Mouse (Mus musculus) liver, postnatal 0 days (tissue): ENCODE measurements around the gene Il12a. TPM values are rescaled to one million over a fixed set of nuclear protein-coding genes. Genes with fewer than 3 reads are reported as not detected.

Experiments used
- ATAC-seq: fragments of 200-750 bp; cut with Nextera tagmentation; 2 replicates; pipeline ENCODE4 v1.8.0; 2017; ENCODE audit warnings: mild to moderate bottlenecking, moderate library complexity
- DNase-seq: peaks from one replicate; pipeline ENCODE4 v3.0.0-alpha.2; 2016
- H3K27ac ChIP-seq: fragments of 300-500 bp; sonication (generic); 2 replicates; pipeline ENCODE4 v1.5.1; 2014; ENCODE audit warnings: antibody characterized with exemption, moderate library complexity, mild to moderate bottlenecking, low read depth
- H3K27me3 ChIP-seq: fragments of 300-500 bp; sonication (generic); 2 replicates; pipeline ENCODE4 v1.6.1; 2014; ENCODE audit warnings: low read length, control low read depth, mixed read lengths; ENCODE audit not compliant: insufficient read depth
- H3K36me3 ChIP-seq: fragments of 300-500 bp; sonication (generic); replicated peaks from 2 replicates; pipeline ENCODE4 v1.6.1; 2014; ENCODE audit warnings: mild to moderate bottlenecking, control low read depth, low read length, moderate library complexity, mixed read lengths; ENCODE audit not compliant: insufficient read depth
- H3K4me1 ChIP-seq: fragments of 300-500 bp; sonication (generic); 2 replicates; pipeline ENCODE4 v1.6.1; 2014; ENCODE audit warnings: antibody characterized with exemption, mild to moderate bottlenecking, control low read depth; ENCODE audit not compliant: insufficient read depth
- H3K4me2 ChIP-seq: fragments of 300-500 bp; sonication (generic); 2 replicates; pipeline ENCODE4 v1.6.1; 2014; ENCODE audit warnings: low read depth, mild to moderate bottlenecking, low read length, moderate library complexity, mixed read lengths
- H3K4me3 ChIP-seq: fragments of 300-500 bp; sonication (generic); 2 replicates; pipeline ENCODE4 v1.5.1; 2014; ENCODE audit warnings: low read depth, low read length
- H3K9ac ChIP-seq: fragments of 300-500 bp; sonication (generic); replicated peaks from 2 replicates; pipeline ENCODE4 v1.6.1; 2014; ENCODE audit warnings: mild to moderate bottlenecking, moderate library complexity
- H3K9me3 ChIP-seq: fragments of 300-500 bp; sonication (generic); 2 replicates; pipeline ENCODE4 v1.6.1; 2016; ENCODE audit warnings: mild to moderate bottlenecking, control low read depth, low read length, mixed read lengths
- CTCF ChIP-seq: sonication (generic); IDR thresholded peaks from 2 replicates; pipeline ENCODE4 v1.5.1; 2016; ENCODE audit warnings: antibody characterized with exemption, low read depth
- EP300 ChIP-seq: IDR thresholded peaks from 2 replicates; pipeline ENCODE4 v1.6.1; 2016; ENCODE audit warnings: antibody characterized with exemption, low read depth, mild to moderate bottlenecking
- WGBS: fragments of 180-500 bp; shearing (Covaris S2); extraction: QIAGEN DNeasy Blood & Tissue Kit; methylation state at CpG from one replicate; pipeline ENCODE4 v1.1.7; 2014; ENCODE audit not compliant: insufficient replicate concordance; 5-methylcytosine and 5-hydroxymethylcytosine counted together
- polyA plus RNA-seq: library from polyadenylated mRNA; unstranded; fragments of >200 nt; fragmentation: Nextera tagmentation; extraction: Ambion mirVana; gene quantifications from 2 replicates; pipeline ENCODE4 v1.2.1, GENCODE M21; 2015

The Il12a gene
- polyA plus RNA-seq, 1 experiment from 2014 or later: 3.2 TPM

- Histone ChIP-seq H3K36me3 (no peaks in the 10 kb centered on the region), H3K4me2 (peak overlapping the region; percentile 61), H3K9ac (peak overlapping the region; percentile 59), H3K27me3 (no peaks in the 10 kb centered on the region), H3K4me1 (peaks cover 7% of the 10 kb centered on the region; the same call in 1 of the 2 replicates), H3K27ac (peak overlapping the region; percentile 76), H3K4me3 (peak overlapping the region; percentile 45), H3K9me3 (no peaks in the 10 kb centered on the region)
- TF ChIP-seq CTCF (no peak), EP300 (no peak)
- DNase-seq (no peak), ATAC-seq (no peak)
- WGBS: 29% methylated on average over 7 of the region's 7 CpGs
Observed at GRCm38 (mm10) chr3:68691938-68692599, 1.6 kb downstream of the Il12a start.

DNA sequence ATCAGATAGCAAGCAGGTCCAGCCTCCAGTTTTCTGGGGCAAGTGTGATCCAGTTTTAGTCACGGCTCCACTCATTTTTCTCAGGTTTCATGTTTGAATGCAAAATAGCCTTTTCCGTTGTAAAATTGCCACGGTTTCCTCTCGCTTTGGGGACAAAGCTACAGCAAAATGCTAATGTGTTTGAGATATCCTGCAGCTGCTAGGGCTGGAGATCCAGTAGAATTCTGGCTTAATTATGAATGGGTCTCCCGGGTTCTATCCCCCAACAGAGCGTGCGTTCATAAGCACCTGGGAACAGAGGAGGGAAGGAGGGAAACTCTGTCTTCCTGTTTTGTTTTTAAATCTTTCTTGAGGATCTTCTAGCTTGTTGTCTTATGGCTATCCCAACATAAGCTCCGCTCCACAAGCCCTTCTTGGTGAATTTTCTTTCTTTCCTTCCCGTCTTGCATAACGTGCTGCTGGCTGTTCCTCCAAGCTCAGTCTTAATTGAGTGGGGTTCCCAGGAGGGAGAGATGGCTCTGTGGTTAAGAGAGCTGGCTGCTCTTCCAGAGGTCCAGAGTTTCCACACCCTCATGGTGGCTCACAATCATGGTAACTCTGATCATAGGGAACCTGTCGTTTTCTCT lies 2.3 kb downstream of the Il12a start:
- Histone ChIP-seq H3K27ac (peak overlapping the region; percentile 76), H3K9ac (peak overlapping the region; percentile 39), H3K4me3 (peak overlapping the region; percentile 45), H3K4me2 (peak overlapping the region; percentile 61), H3K9me3 (no peaks in the 10 kb centered on the region), H3K4me1 (peaks cover 7% of the 10 kb centered on the region; the same call in 1 of the 2 replicates), H3K27me3 (no peaks in the 10 kb centered on the region), H3K36me3 (no peaks in the 10 kb centered on the region)
- no peak for DNase-seq
- 32% methylated on average over 11 of the region's 11 CpGs for WGBS
- TF ChIP-seq EP300 (no peak), CTCF (no peak)
- ATAC-seq: no peak

- Histone ChIP-seq H3K27ac (peak overlapping the region; percentile 76), H3K9ac (no peak overlapping the region; the same call in 1 of the 2 replicates), H3K4me3 (no peak overlapping the region), H3K9me3 (no peaks in the 10 kb centered on the region), H3K4me1 (peaks cover 7% of the 10 kb centered on the region; the same call in 1 of the 2 replicates), H3K27me3 (no peaks in the 10 kb centered on the region), H3K4me2 (peak overlapping the region; percentile 61), H3K36me3 (no peaks in the 10 kb centered on the region)
- TF ChIP-seq CTCF (no peak), EP300 (no peak)
- ATAC-seq (peak; percentile 51; the same call in 1 of the 2 replicates), DNase-seq (no peak)
- WGBS: 26% methylated on average over 11 of the region's 11 CpGs
Observed at GRCm38 (mm10) chr3:68693441-68694048, 3.1 kb downstream of the Il12a start.

- H3K4me3 ChIP-seq: no peak overlapping the region
- H3K36me3 ChIP-seq: no peaks in the 10 kb centered on the region
- H3K9ac ChIP-seq: no peak overlapping the region
- no peak overlapping the region for H3K27ac ChIP-seq
- H3K27me3 ChIP-seq: no peaks in the 10 kb centered on the region
- no peak for TF ChIP-seq EP300
- no peak for TF ChIP-seq CTCF
- no peak for ATAC-seq
- H3K4me1 ChIP-seq: peaks cover 7% of the 10 kb centered on the region; the same call in 1 of the 2 replicates
- 72% methylated on average over 5 of the region's 5 CpGs for WGBS
- DNase-seq: no peak
- no peaks in the 10 kb centered on the region for H3K9me3 ChIP-seq
- H3K4me2 ChIP-seq: no peak overlapping the region
Observed at GRCm38 (mm10) chr3:68695321-68695720, 4.9 kb downstream of the Il12a start.

- H3K4me3 ChIP-seq: no peak overlapping the region
- H3K36me3 ChIP-seq: no peaks in the 10 kb centered on the region
- DNase-seq (no peak), ATAC-seq (no peak)
- H3K9ac ChIP-seq: no peak overlapping the region
- H3K4me1 ChIP-seq: peaks cover 7% of the 10 kb centered on the region; the same call in 1 of the 2 replicates
- no peaks in the 10 kb centered on the region for H3K9me3 ChIP-seq
- 70% methylated on average over 3 of the region's 3 CpGs for WGBS
- H3K4me2 ChIP-seq: no peak overlapping the region
- no peak for TF ChIP-seq CTCF
- no peaks in the 10 kb centered on the region for H3K27me3 ChIP-seq
- H3K27ac ChIP-seq: no peak overlapping the region
Observed at GRCm38 (mm10) chr3:68696495-68697200, 6.2 kb downstream of the Il12a start.

DNA sequence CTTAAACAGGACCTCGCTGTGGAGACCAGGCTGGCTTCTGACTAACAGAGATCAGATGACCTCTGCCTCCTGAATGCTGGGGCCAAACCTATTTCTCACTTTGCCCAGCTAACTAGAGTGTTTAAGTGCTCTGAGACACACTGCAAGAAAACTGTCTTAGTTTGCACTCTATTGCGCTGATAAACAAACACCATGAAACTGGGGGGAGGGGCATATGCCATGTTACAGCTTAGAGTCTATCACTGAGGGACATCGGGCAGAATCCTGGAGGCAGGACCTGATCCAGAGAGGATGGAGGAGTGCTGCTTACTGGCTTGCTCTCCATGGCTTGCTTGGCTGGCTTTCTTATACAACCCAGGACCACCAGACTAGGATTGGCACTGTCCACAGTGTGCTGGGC lies 8.2 kb downstream of the Il12a start:
- ATAC-seq (no peak), DNase-seq (no peak)
- WGBS: 81% methylated on average over 3 of the region's 3 CpGs
- H3K27ac ChIP-seq: no peak overlapping the region
- H3K4me2 ChIP-seq: no peak overlapping the region
- no peak overlapping the region for H3K4me3 ChIP-seq
- TF ChIP-seq EP300 (no peak), CTCF (no peak)
- no peaks in the 10 kb centered on the region for H3K27me3 ChIP-seq
- H3K9me3 ChIP-seq: no peaks in the 10 kb centered on the region
- no peak overlapping the region for H3K9ac ChIP-seq
- H3K4me1 ChIP-seq: peaks cover 3% of the 10 kb centered on the region; the same call in 1 of the 2 replicates
- no peaks in the 10 kb centered on the region for H3K36me3 ChIP-seq
